Mouse (Mus musculus): Measurements from ENCODE around the gene Lyrm1.

Lyrm1 gene

GRCm38 (mm10) chr7:119895639-119896512 is at the start of gene Lyrm1, which contains the start of gene Dcun1d3:
TSS of gene Lyrm1 (plus strand) at chr7:119895861.
TSS of gene Dcun1d3 (minus strand) at chr7:119896298.
- in situ Hi-C loops (cut with MboI, MseI) = loop anchor here (10.0 kb wide), 1 partner anchor 1691 kb away; no protein-coding TSS in a partner anchor

- in situ Hi-C loops (cut with MboI, MseI) = no loop called here
Measured at GRCm38 (mm10) chr7:119847396-119847795, 48.3 kb upstream of the Lyrm1 start.

GRCm38 (mm10) chr7:119849096-119849495 is 46.6 kb upstream of the Lyrm1 start:
- in situ Hi-C loops (cut with MboI, MseI) = no loop called here

- in situ Hi-C loops (cut with MboI, MseI) = no loop called here
Measured at GRCm38 (mm10) chr7:119850737-119851136, 44.9 kb upstream of the Lyrm1 start.

GRCm38 (mm10) chr7:119852494-119852893 is 43.2 kb upstream of the Lyrm1 start:
- in situ Hi-C loops (cut with MboI, MseI) = no loop called here

DNA sequence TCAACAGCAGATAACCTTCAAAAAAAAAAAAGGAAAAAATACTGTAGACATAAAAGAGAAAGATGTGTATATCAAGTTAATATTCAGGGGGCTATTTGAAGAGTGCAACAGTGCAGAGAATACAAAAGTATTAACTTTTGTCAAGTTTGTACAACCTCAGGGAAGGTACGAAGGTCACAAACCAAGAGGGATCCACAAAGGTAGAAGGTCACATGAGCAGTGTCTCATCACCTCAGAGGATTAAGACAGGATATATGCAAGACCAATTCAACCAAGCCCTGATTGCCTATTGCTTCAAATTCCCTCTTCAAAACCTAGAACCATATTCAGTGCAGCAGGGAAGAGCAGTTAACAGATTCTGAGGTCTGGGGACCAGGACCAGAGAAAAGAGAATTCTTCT is 42.5 kb upstream of the Lyrm1 start:
- in situ Hi-C loops (cut with MboI, MseI) = no loop called here

- in situ Hi-C loops (cut with MboI, MseI) = no loop called here
Measured at GRCm38 (mm10) chr7:119854362-119854761, 41.3 kb upstream of the Lyrm1 start.

GRCm38 (mm10) chr7:119855031-119855430 is 40.6 kb upstream of the Lyrm1 start:
- in situ Hi-C loops (cut with MboI, MseI) = no loop called here

DNA sequence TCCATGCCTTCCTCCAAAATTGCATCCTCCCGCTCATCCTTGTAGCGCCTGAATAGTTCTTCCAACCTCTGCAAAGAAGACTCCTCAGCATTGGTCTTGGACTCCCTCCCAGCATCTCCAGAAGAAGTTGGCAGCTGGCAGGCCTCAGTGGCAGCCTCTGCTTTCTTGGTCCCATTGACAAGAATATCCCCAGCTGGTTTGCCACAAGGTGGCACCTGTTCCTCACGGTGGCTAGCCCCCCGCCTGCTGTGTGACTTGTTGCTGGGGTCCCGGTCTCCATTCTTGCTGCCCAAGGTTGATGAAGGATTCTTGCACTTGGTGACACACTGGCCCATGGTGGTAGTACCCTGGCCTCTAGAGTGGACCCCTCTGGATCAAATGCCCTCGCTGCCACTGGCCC is 36.2 kb upstream of the Lyrm1 start:
- in situ Hi-C loops (cut with MboI, MseI) = no loop called here

- in situ Hi-C loops (cut with MboI, MseI) = no loop called here
Measured at GRCm38 (mm10) chr7:119860116-119860515, 35.5 kb upstream of the Lyrm1 start.

DNA sequence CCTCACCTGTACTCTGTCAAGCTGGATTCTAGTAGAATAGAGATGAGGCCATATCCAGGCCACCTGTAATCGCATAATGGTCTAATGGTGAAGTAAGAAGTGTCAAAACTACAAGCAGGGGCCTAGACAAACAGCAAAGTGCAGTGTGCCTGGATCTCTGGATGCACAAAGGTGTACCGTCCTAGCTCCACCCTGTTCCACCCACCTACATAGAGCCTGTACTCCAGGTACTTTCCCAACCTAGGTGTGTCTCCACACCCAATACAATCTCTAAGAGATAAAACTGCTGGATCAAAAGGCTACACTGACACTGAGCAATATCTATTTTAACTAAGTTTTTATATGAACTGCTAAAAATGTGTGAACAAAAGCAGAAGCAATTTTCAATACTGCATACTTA is 35.1 kb upstream of the Lyrm1 start:
- in situ Hi-C loops (cut with MboI, MseI) = no loop called here

- in situ Hi-C loops (cut with MboI, MseI) = no loop called here
Measured at GRCm38 (mm10) chr7:119860971-119861334, 34.7 kb upstream of the Lyrm1 start.

DNA sequence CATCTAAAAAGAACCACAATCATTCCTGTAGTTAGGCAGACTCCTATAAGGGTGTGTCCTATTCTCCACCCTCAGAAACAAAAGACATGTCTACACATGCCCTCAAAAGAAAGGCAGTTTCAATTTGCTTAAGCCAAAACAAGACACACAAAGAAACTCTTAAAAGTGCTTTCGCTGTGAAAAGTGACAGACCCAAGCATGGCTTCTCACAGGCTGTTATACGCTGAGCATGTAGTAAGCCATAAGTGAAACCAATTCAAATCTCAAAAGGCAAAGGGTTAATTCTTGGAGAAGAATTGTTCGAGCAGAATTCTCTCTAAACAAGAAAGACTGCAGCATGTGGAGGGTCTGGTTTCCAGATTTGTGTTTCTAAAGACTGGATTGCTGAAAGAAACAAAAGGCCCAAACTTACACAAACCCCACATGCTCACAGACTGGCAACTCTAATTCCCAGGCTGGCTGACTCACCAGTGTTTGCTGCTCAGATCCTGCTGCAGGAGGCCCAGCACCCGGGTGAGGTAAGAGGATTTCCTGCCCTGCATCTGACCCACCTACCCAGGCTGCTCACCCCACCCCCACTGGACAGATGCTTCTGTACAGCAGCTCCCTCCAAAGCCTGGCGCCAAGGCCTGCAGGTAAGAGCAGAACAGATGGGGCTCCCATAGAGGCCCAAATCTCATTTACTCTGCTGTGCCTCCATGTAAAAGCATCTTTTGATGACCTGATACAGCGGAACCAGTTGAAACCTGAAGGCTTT is 34.1 kb upstream of the Lyrm1 start:
- in situ Hi-C loops (cut with MboI, MseI) = no loop called here

DNA sequence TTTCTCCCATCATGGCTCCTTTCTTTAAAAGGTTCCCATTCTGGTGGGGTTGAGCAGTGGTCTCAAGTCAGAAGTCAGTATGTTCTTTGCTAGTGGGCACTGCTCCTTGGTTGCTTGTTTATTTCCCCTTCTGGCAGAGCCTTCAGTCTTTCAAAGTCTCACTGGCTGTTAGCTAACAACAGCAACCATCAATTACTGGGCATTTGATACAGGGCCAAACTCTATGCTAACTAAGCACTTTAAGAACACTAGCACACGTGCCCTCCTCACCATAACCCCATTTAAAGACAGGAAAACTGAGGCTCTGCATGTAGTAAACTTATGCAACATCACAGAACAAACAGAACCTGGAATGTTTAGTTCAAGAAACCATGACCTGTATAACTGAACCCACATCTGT is 33.5 kb upstream of the Lyrm1 start:
- in situ Hi-C loops (cut with MboI, MseI) = no loop called here

DNA sequence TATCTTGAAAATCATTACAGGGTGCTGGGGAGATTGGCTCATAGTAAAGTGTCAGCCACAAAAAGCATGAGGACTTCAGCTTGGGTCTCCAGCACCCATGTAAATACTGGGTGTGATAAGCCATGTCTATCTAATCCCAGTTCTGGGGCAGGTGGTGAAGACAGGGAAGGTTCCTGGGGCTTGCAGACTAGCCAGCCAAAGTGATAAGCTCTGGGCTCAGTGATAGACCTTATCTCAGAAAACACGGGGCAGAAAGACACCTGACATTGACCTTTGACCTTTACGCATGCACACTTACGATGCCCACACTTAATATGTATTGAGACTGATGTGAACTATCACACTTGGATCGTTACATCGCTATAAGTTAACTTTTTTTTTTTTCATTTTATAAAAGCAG is 31.2 kb upstream of the Lyrm1 start:
- in situ Hi-C loops (cut with MboI, MseI) = no loop called here

DNA sequence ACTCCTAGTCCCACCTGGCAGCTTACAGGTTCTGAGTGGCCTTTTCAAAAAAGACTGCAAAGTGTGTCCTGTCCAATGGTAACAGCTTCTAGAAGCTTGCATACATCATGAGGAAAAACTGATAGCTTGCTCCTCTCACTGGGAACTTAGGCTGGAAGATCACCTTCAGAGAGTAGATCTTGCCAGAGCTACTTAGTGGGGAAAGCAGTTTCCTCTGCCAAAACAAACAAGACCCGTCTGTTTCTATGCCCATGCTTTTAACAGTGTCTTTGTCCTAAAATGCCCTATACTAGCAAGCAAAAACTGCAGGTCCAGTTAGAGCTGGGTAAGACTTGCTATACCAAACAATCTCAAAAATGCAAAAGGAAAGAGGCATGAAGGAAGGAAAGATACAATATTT is 29.5 kb upstream of the Lyrm1 start:
- in situ Hi-C loops (cut with MboI, MseI) = no loop called here

- in situ Hi-C loops (cut with MboI, MseI) = no loop called here
Measured at GRCm38 (mm10) chr7:119872204-119872603, 23.5 kb upstream of the Lyrm1 start.

GRCm38 (mm10) chr7:119873050-119873449 is 22.6 kb upstream of the Lyrm1 start:
- in situ Hi-C loops (cut with MboI, MseI) = no loop called here

DNA sequence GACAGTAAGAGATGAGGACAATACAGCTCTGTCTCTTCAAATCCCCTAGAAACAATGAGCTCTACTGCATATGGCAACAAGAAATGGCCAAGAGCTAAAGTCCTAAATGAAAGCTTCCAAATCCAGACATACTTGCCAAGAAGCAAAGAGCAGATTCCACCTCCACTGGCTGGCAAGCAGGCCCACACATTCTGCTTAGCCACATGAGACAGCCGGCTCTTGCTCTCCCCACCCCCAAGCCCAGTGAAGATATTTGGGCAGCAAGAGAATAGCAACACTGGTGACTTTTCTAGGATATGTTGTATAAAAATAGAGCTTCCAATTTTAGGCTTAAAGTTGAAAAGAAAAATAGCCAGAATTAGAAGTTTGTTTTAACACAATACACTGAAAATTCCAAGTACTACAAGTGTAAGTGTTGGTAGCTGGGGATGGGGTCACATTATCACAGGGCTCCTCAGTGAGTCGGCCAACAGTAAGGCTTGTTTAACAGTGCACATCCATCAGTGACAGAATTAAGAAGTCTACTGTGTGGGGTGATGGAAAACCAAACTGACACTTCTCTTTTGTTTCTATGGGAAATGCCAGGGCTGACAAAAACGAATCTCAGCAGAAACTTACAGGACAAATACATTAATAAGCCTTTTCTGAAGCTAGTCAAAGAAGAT is 19.8 kb upstream of the Lyrm1 start:
- in situ Hi-C loops (cut with MboI, MseI) = no loop called here

DNA sequence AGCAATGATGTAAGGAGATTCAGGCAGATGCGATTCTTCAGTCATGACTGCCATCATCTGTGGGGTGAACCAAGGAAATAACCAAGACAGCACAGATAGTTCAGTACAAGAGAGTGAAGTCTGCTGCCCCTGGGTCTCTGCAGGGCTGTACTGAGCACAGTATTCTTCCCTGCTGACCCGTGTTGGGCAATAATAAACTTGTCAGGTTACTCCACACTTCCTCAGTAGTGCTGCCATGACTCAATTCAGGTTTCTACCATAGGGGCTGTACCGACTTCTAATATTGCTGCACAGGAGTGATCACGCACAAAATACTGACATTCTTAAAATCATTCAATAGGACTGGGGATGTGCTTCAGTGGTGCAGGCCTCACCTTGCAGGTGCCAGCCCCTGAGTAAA is 16.5 kb upstream of the Lyrm1 start:
- in situ Hi-C loops (cut with MboI, MseI) = no loop called here

GRCm38 (mm10) chr7:119880345-119880744 is 15.3 kb upstream of the Lyrm1 start:
- in situ Hi-C loops (cut with MboI, MseI) = no loop called here

DNA sequence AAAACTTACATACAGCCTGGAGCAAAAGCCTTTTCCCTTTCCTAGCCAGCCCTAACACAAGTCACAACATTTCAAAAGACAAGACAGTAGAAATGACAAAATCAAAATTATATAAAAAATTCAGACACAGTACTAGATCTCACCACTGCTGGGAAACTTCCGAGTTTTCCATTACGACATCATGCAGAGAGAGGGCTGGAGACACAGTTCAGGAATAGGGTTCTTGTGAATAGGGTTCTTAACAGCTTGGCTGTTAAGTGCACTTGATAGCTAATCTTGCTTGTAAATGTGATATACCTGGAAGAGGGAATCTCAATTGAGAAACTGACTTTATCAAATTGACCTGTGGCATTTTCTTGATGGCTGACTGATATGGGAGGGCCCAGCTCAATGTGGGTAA is 14.4 kb upstream of the Lyrm1 start:
- in situ Hi-C loops (cut with MboI, MseI) = no loop called here

Data from T-helper 1 cell (primary cell).